ENCODE assay signal across 8 mouse cellular contexts in genomic region chr8:117257821-117258575, GRCm38 (mm10). TPM values are rescaled to one million over a fixed set of nuclear protein-coding genes. Genes with fewer than 3 reads are reported as not detected.
A peak's percentile ranks its signal among the peaks of the same experiment; 100 is the strongest.
DNase-seq lines count a peak whose midpoint lies in the region; ATAC-seq lines count a peak whose summit lies in the region.

No protein-coding gene starts in this region.

- peak overlapping the region; percentile 87 for H3K4me2 ChIP-seq in embryonic facial prominence, embryonic 14.5 days (ENCODE audit: low read depth, low read length)
- H3K4me2 ChIP-seq in midbrain, embryonic 14.5 days (ENCODE audit: low read length), result peak overlapping the region; percentile 96

- H3K27ac ChIP-seq in embryonic facial prominence, embryonic 14.5 days (replicated peaks; ENCODE audit: low read depth, low read length), result peak overlapping the region; percentile 91
- H3K27ac ChIP-seq in limb, embryonic 10.5 days, result peak overlapping the region; percentile 97
- peak overlapping the region; percentile 94 for H3K27ac ChIP-seq in midbrain, embryonic 14.5 days (replicated peaks; ENCODE audit: low read depth, low read length)

- H3K4me1 ChIP-seq in embryonic facial prominence, embryonic 14.5 days (ENCODE audit: control insufficient read depth, insufficient read depth, low read length), result peaks cover 40% of the 10 kb centered on the region
- peaks cover 52% of the 10 kb centered on the region for H3K4me1 ChIP-seq in limb, embryonic 10.5 days
- peaks cover 37% of the 10 kb centered on the region for H3K4me1 ChIP-seq in midbrain, embryonic 14.5 days (ENCODE audit: control insufficient read depth, insufficient read depth, low read length)

- intact Hi-C loops in heart, postnatal 36 days (cut with DNase I), result loop anchor here (2.0 to 5.0 kb wide), 4 partner anchors 41 to 109 kb away; no protein-coding TSS in a partner anchor

- peak overlapping the region; percentile 88 for H3K4me3 ChIP-seq in embryonic facial prominence, embryonic 14.5 days (ENCODE audit: low read depth, low read length)
- peak overlapping the region; percentile 83 for H3K4me3 ChIP-seq in limb, embryonic 10.5 days
- H3K4me3 ChIP-seq in midbrain, embryonic 14.5 days (replicated peaks; ENCODE audit: low read depth, low read length), result peak overlapping the region; percentile 96

- under 1% methylated on average over 22 of the region's 22 CpGs for WGBS in embryonic facial prominence, embryonic 14.5 days
- WGBS in limb, embryonic 10.5 days, result 11% methylated on average over 22 of the region's 22 CpGs
- 2% methylated on average over 22 of the region's 22 CpGs for WGBS in midbrain, embryonic 14.5 days

- H3K9ac ChIP-seq in embryonic facial prominence, embryonic 14.5 days (ENCODE audit: low read depth, low read length), result peak overlapping the region; percentile 91
- H3K9ac ChIP-seq in midbrain, embryonic 14.5 days (replicated peaks; ENCODE audit: low read length), result peak overlapping the region; percentile 99

- no peaks in the 10 kb centered on the region for H3K9me3 ChIP-seq in embryonic facial prominence, embryonic 14.5 days (ENCODE audit: control insufficient read depth, low read length)
- no peaks in the 10 kb centered on the region for H3K9me3 ChIP-seq in limb, embryonic 10.5 days (replicated peaks)
- no peaks in the 10 kb centered on the region for H3K9me3 ChIP-seq in midbrain, embryonic 14.5 days (ENCODE audit: control insufficient read depth, low read length)

- H3K36me3 ChIP-seq in embryonic facial prominence, embryonic 14.5 days (ENCODE audit: control insufficient read depth, insufficient read depth, low read length), result no peaks in the 10 kb centered on the region
- H3K36me3 ChIP-seq in limb, embryonic 10.5 days, result no peaks in the 10 kb centered on the region
- no peaks in the 10 kb centered on the region for H3K36me3 ChIP-seq in midbrain, embryonic 14.5 days (ENCODE audit: control insufficient read depth, insufficient read depth, low read length)

- ATAC-seq in CD4-positive, CD25-positive, alpha-beta regulatory T cell, adult 4 months, result peak; percentile 30
- ATAC-seq in embryonic facial prominence, embryonic 14.5 days (ENCODE audit: low read depth), result peak; percentile 12
- ATAC-seq in midbrain, embryonic 14.5 days (ENCODE audit: low FRiP score, low TSS enrichment), result 0 out of 2 replicates have a peak, but pooled peaks have one; percentile 0

- DNase-seq in 3T3-L1 (ENCODE audit: low read depth, low spot score), result peak; percentile 68
- DNase-seq in embryonic facial prominence, embryonic 14.5 days (ENCODE audit: low spot score), result peak; percentile 76
- peak; percentile 31 to 46 for DNase-seq in heart, postnatal 36 days
- peak; percentile 69 for DNase-seq in limb, embryonic 10.5 days (ENCODE audit: low spot score)
- peak; percentile 73 for DNase-seq in midbrain, embryonic 14.5 days
- peak; percentile 76 for DNase-seq in thymus, postnatal 0 days (ENCODE audit: low spot score)
- no peak for DNase-seq in right cerebral cortex, adult 18-20 months

- H3K27me3 ChIP-seq in embryonic facial prominence, embryonic 14.5 days (replicated peaks; ENCODE audit: control insufficient read depth, insufficient read depth, low read length), result no peaks in the 10 kb centered on the region
- no peaks in the 10 kb centered on the region for H3K27me3 ChIP-seq in limb, embryonic 10.5 days (ENCODE audit: low read depth, poor library complexity, severe bottlenecking)
- no peaks in the 10 kb centered on the region for H3K27me3 ChIP-seq in midbrain, embryonic 14.5 days (ENCODE audit: control insufficient read depth, insufficient read depth, low read length)

RNA-seq across cellular contexts. Expression of gene Cmip, which starts 1.1 kb away (rescaled TPM):
- polyA plus RNA-seq in CD4-positive, CD25-positive, alpha-beta regulatory T cell, adult 4 months (2017; shearing (Covaris generic)), result 10 to 100 TPM; 28.6 to 31.0 TPM
- 27.0 and 27.7 TPM in 2 replicates for polyA plus RNA-seq in embryonic facial prominence, embryonic 14.5 days (2014; fragmentation: Nextera tagmentation; extraction: Ambion mirVana)
- total RNA-seq in heart, postnatal 36 days (2021), result 10 to 100 TPM; 20.3 to 25.1 TPM
- 7.6 and 8.2 TPM in 2 replicates for polyA plus RNA-seq in limb, embryonic 10.5 days (2016; fragmentation: Nextera tagmentation; extraction: Ambion mirVana)
- polyA plus RNA-seq in midbrain, embryonic 14.5 days (2014; fragmentation: Nextera tagmentation; extraction: Ambion mirVana), result 106 and 128 TPM in 2 replicates
- 31.9 and 39.9 TPM in 2 replicates for polyA plus RNA-seq in thymus, postnatal 0 days (2015; fragmentation: Nextera tagmentation; extraction: Ambion mirVana)
